Mouse (Mus musculus) thymus, postnatal 36 days (tissue): ENCODE data around the gene Fam177a.
"Not testable (repeated sequence)": the region's sequence is repeated elsewhere in the genome, so short reads cannot be mapped to it uniquely, and the experiment has no call there.

ENCODE experiments used
- DNase-seq, 2 experiments: peaks; one replicate each; pipeline ENCODE4 v3.0.0; 2022; ENCODE audit warnings: mixed read lengths in 2 of 2

Fam177a gene

GRCm38 (mm10) chr12:55124242-55124641 lies at the start of gene Fam177a:
TSS of gene Fam177a (plus strand) at chr12:55124469.
- not testable (repeated sequence) for DNase-seq

DNA sequence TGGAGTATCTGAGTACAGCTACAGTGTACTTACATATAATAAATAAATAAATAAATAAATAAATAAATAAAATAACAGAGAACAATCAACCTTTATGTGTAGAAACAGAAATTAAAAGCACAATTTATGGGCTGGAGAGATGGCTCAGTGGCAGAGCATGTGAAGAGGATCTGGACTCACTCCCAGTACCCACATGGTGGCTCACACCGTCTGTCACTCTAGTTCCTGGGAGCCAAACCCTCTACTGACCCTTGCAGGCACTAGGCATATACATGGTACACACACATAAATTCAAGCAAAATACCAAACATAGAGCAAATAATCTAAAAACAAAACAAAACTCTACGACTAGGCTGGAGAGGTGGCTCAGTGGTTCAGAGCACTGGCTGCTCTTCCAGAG lies 49.0 kb upstream of the Fam177a start:
- DNase-seq = no peak

DNA sequence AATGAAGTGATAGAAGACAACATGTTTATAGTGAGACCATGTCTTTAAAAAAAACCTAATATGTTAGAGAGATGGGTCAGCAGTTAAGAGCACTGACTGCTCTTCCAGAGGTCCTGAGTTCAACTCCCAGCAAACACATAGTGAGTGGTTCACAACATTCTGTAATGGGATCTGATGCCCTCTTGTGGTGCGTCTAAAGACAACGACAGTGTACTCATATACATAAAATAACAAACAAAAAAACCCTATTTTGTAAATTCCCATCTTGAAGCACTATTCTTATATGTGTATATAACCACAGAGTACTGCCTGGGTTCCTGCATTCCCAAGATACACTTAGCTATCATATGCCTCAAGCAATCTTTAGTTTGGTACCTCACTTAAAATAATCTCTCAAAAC lies 45.6 kb upstream of the Fam177a start:
- DNase-seq = not testable (repeated sequence)

GRCm38 (mm10) chr12:55079726-55080600 lies 44.3 kb upstream of the Fam177a start, which contains the start of the genes 2700097O09Rik and Srp54a:
TSS of gene 2700097O09Rik (minus strand) at chr12:55080110.
TSS of gene Srp54a (plus strand) at chr12:55080262.
- DNase-seq = peak; percentile 92 to 94

GRCm38 (mm10) chr12:55080601-55080942 lies 43.7 kb upstream of the Fam177a start:
- DNase-seq = not testable (repeated sequence)

GRCm38 (mm10) chr12:55092127-55092526 lies 32.1 kb upstream of the Fam177a start:
- DNase-seq = not testable (repeated sequence)

- not testable (repeated sequence) for DNase-seq
Observed at GRCm38 (mm10) chr12:55112616-55113015, 11.7 kb upstream of the Fam177a start.

- DNase-seq = not testable (repeated sequence)
Observed at GRCm38 (mm10) chr12:55124731-55125130, 462 bp downstream of the Fam177a start.

DNA sequence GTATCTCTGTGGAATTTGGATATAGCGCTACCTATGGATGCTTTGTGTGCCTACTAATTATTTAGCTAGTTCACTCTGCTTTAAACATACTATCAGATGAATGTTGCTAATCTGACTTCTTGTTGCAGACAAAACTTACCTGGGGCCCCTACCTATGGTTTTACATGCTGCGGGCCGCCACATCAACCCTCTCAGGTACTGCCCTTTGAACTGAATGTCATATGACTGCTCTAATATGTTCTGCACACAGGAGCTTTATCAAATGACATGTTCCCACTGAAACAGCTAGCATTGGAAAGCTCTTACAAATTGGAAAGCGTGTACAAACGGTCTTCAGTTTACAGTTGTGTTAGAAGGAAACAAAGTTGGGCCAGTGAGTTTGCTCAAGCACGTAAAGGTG lies 11.3 kb downstream of the Fam177a start:
- DNase-seq = not testable (repeated sequence)

- DNase-seq = not testable (repeated sequence)
Observed at GRCm38 (mm10) chr12:55137859-55138258, 13.6 kb downstream of the Fam177a start.

DNA sequence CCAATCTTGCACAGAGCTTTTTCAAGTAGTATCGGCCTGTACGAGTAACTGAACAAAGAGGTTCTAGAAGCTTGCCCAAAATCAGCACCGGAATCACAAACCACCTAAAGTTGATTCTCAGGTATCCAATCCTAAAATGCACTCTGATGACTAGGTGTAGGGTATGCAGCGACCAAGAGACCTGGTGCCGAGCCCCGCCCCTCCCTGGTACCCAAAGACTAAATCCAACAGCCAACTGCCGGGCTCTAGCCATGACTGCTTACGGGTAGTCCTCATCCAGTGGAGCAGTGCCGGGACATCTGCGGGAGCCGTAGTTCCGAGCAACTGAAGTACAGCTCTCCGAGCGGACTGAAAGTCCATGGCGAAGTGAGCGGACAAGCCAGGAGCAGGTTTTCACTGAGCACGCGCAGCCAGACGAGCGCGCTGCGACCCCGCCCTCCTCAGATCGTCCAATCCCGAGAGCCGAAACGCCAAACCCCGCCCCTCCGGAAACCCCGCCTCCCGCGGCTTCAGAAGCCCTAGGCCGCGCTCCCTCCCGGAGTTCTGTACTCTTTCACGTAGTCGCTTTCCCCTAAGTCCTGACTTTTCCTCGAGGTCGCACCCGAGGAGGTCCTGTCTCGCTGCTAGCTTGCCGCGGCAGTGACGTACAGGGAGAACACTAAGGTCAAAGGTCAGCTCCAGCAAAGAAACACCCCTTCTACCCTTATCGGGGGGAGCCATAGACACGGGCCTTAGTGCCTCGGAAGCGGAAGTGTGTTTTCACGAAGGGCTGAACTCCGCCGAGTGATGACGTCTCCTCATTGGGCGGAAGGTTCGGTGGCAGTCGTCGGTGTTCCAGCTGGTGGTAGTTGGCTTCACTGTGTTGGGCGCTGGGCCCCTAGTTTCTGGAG lies 30.5 kb downstream of the Fam177a start, which contains the start of gene Srp54b:
TSS of gene Srp54b (plus strand) at position 546 of the 890 bp plus-strand sequence.
- DNase-seq = not testable (repeated sequence)

- not testable (repeated sequence) for DNase-seq
Observed at GRCm38 (mm10) chr12:55155449-55155783, 31.1 kb downstream of the Fam177a start.

DNA sequence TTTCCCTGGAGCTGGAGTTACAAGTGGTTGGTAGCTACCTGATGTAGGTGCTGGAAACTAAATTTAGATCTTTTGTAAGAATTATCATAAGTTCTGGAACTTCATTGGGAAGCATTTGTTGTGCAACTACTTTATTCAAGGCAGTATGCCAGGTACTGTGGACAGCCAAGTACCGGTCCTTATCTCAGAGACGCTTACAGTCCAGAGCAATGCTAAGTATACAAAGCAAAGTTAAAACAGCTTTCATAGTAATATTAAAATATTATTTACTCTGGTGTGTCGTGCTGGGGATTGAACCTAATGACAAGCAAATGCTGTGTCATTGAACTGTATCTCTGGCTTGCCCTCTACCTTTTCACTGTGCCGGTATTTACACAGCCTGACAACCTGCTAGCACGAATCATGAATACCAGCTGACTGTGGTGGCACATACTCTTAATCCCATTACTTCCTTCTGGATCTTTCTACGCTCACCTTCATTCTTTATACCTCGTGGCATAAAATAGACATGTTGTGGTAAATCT lies 42.8 kb downstream of the Fam177a start:
- DNase-seq = not testable (repeated sequence)

- not testable (repeated sequence) for DNase-seq
Observed at GRCm38 (mm10) chr12:55187686-55188085, 63.4 kb downstream of the Fam177a start.

DNA sequence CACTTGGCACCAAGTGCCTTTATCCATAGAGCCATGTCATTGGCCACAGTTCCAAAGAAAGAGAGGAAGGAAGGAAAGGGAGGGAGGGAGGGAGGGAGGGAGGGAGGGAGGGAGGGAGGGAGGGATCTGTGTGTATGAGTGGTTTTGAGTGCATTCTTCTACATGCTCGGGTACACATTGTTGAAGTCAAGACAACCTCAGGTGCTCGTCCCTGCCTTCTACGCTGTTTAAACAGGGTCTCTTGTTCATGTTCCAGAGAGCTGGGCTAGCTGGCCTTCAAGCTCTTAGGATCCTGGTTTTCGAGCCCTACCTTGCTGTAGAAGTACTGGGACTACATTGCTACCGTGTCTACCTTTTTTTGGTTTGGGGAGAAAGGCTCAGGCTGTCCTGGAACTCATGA lies 64.9 kb downstream of the Fam177a start:
- DNase-seq = not testable (repeated sequence)
